Mouse (Mus musculus) heart, postnatal 0 days (tissue): ENCODE results near the gene Tmc1.

Experiments
- CTCF ChIP-seq: IDR thresholded peaks from 2 replicates; pipeline ENCODE4 v1.5.1; 2016; ENCODE audit warnings: antibody characterized with exemption, control low read depth, low read depth
- EP300 ChIP-seq: IDR thresholded peaks from 2 replicates; pipeline ENCODE4 v1.6.1; 2016; ENCODE audit warnings: antibody characterized with exemption, low read depth

- TF ChIP-seq CTCF: no peak
- no peak for TF ChIP-seq EP300
Observed at GRCm38 (mm10) chr19:20761119-20761518, 192.9 kb downstream of the Tmc1 start.
